Mouse (Mus musculus): Measurements from ENCODE around the gene Gm21028. TPM values are rescaled to one million over a fixed set of nuclear protein-coding genes. Genes with fewer than 3 reads are reported as not detected.
"Not testable (repeated sequence)": the region's sequence is repeated elsewhere in the genome, so short reads cannot be mapped to it uniquely, and the experiment has no call there.

Gm21028 gene
- polyA plus RNA-seq (2015; fragmentation: Nextera tagmentation; extraction: Ambion mirVana), result not detected in 2 replicates

DNA sequence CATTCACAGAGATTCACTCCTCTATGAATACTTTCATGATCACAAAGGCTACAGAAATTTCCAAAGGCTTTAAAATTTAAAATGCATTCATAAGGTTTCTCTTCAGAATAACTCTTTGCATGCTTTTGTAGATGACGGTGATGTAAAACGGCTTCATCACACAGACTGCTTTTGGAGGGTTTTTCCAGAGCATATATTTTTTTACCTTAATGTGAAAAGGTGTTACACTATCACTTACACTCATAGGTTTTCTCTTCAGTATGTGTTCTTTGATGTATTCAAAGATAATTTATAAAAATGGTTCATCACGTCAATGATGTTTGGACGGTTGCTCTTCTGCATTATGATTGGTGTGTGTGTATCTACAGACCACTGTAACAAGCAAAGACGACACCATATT, at the start of gene Gm21028:
Gene Gm21028 (minus strand): TSS at position 101 of the 400 bp plus-strand sequence.
- Histone ChIP-seq H3K4me3 (ENCODE audit: low read length) (no peak within 1 kb of the TSS), H3K9ac (replicated peaks; ENCODE audit: low read length) (no peak within 1 kb of the TSS), H3K4me1 (ENCODE audit: insufficient read depth, low read length) (no peaks in the 10 kb centered on the region), H3K36me3 (ENCODE audit: insufficient read depth, low read length) (peaks cover 4% of the 10 kb centered on the region; the same call in 1 of the 2 replicates), H3K4me2 (replicated peaks; ENCODE audit: low read depth, low read length) (no peak within 1 kb of the TSS), H3K27me3 (ENCODE audit: insufficient read depth, low read length) (no peaks in the 10 kb centered on the region), H3K27ac (ENCODE audit: low read length) (no peak within 1 kb of the TSS), H3K9me3 (ENCODE audit: low read length) (peaks cover 45% of the 10 kb centered on the region)
- ATAC-seq (ENCODE audit: low FRiP score, low TSS enrichment), result no peak
- 94% methylated on average over 5 of the region's 5 CpGs for WGBS

DNA sequence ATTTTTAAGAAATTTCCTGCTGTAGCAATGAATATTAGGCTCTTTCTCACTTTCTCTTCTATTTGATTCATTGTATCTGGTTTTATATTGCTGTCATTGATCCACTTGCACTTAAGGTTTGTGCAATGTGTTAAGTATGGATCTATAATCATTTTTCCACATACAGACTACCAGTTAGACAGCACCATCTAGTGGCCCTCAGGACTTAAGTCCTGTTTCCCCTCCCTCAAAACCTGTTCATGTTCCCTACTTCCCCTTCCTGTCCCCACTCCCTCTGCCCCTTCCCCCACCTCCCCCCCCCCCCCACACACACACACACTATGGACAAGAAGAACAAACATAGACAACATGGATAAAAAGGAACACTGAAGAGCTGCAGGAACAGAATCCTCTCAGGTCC, 17.3 kb upstream of the Gm21028 start:
- not testable (repeated sequence) for H3K27ac ChIP-seq (ENCODE audit: low read length); H3K9ac ChIP-seq (replicated peaks; ENCODE audit: low read length); H3K36me3 ChIP-seq (ENCODE audit: insufficient read depth, low read length); ATAC-seq (ENCODE audit: low FRiP score, low TSS enrichment); H3K27me3 ChIP-seq (ENCODE audit: insufficient read depth, low read length); H3K4me1 ChIP-seq (ENCODE audit: insufficient read depth, low read length); H3K4me2 ChIP-seq (replicated peaks; ENCODE audit: low read depth, low read length); H3K4me3 ChIP-seq (ENCODE audit: low read length)
- peaks cover 30% of the 10 kb centered on the region for H3K9me3 ChIP-seq (ENCODE audit: low read length)

DNA sequence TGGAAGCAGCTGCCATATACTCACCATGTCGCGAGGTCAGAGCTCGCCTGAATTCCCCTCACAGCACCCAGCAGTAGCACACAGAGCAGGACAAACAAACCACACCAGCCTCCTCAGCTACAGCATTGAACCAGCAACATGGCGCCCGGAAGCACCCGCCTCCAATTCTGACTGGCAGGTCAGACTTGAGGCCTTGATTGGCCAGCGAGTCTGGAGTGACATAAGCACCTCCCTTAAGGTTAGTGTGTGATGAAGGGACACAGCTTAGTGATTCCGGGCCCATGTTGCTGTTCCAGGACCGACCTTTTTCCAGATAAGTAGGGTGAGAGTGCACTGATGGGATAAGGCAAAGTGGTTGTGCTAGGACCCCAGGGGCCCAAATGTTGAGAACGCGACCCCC, 14.0 kb upstream of the Gm21028 start, which contains the start of gene Zfp977:
Gene Zfp977 (minus strand): TSS at position 135 of the 400 bp plus-strand sequence.
- H3K9me3 ChIP-seq (ENCODE audit: low read length), result peaks cover 24% of the 10 kb centered on the region
- H3K4me1 ChIP-seq (ENCODE audit: insufficient read depth, low read length); H3K9ac ChIP-seq (replicated peaks; ENCODE audit: low read length); H3K4me2 ChIP-seq (replicated peaks; ENCODE audit: low read depth, low read length); ATAC-seq (ENCODE audit: low FRiP score, low TSS enrichment); H3K27me3 ChIP-seq (ENCODE audit: insufficient read depth, low read length); H3K4me3 ChIP-seq (ENCODE audit: low read length); H3K36me3 ChIP-seq (ENCODE audit: insufficient read depth, low read length); H3K27ac ChIP-seq (ENCODE audit: low read length): not testable (repeated sequence)
- 91% methylated on average over 11 of the region's 11 CpGs for WGBS

DNA sequence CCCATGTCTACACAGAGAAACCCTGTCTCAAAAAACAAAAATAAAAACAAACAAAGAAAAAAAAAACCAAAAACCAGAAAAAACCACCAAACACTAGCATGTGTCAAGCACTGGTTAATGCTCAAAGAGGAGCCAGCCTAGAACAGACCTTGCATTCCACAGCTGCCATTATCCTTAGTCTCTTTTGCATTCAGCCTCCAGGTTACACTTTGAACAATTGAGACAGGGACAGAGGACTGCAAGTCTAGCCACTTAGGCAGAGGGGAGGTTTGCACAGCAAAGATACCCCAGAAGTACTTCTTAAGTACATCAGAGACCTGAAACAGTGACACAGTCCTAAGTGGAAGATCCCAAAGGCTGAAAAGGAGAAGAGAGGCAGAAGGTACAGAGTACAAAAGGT, 12.9 kb upstream of the Gm21028 start:
- not testable (repeated sequence) for ATAC-seq (ENCODE audit: low FRiP score, low TSS enrichment); H3K4me3 ChIP-seq (ENCODE audit: low read length); H3K4me2 ChIP-seq (replicated peaks; ENCODE audit: low read depth, low read length); H3K9ac ChIP-seq (replicated peaks; ENCODE audit: low read length); H3K36me3 ChIP-seq (ENCODE audit: insufficient read depth, low read length); H3K4me1 ChIP-seq (ENCODE audit: insufficient read depth, low read length); H3K27me3 ChIP-seq (ENCODE audit: insufficient read depth, low read length); H3K27ac ChIP-seq (ENCODE audit: low read length)
- peaks cover 33% of the 10 kb centered on the region for H3K9me3 ChIP-seq (ENCODE audit: low read length)

DNA sequence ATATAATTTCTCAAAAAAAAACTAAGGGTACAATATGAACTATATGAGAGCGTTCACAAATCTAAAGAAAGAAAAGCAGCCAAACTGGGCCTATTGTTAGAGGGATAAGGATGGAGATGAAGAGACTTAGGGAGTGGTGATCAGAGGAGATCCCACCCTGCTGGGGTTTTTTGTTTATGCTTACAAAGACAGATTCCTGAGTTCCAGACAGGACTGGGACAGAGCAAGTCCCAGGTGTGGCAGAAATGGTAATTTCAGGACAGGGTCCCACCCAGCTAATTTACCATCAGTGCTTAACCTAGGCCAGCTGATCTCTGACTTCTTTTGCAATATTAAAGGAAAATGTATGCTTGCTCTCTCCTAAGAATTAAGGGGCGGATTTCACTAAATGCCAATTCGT, 26.6 kb downstream of the Gm21028 start:
- ATAC-seq (ENCODE audit: low FRiP score, low TSS enrichment), result no peak
- Histone ChIP-seq H3K27ac (ENCODE audit: low read length) (no peak overlapping the region), H3K36me3 (ENCODE audit: insufficient read depth, low read length) (no peaks in the 10 kb centered on the region), H3K4me1 (ENCODE audit: insufficient read depth, low read length) (no peaks in the 10 kb centered on the region), H3K4me3 (ENCODE audit: low read length) (no peak overlapping the region), H3K9me3 (ENCODE audit: low read length) (peaks cover 8% of the 10 kb centered on the region), H3K4me2 (replicated peaks; ENCODE audit: low read depth, low read length) (no peak overlapping the region), H3K27me3 (ENCODE audit: insufficient read depth, low read length) (no peaks in the 10 kb centered on the region), H3K9ac (replicated peaks; ENCODE audit: low read length) (no peak overlapping the region)
- 81% methylated on average over 3 of the region's 3 CpGs for WGBS

Small RNAs within 50 kb of the gene (microRNA-seq; reads per million reads assigned to microRNA genes)
- not detected for gene Gm24938

Other genes with a start within 250 kb of the Gm21028 start
- not detected in 2 replicates for gene 4933421I07Rik, start 130.5 kb downstream of the Gm21028 start, polyA plus RNA-seq (2015; fragmentation: Nextera tagmentation; extraction: Ambion mirVana)
- gene Zfp141, start 72.8 kb downstream of the Gm21028 start, polyA plus RNA-seq (2015; fragmentation: Nextera tagmentation; extraction: Ambion mirVana), result 9.7 and 11.2 TPM in 2 replicates
- gene Zfp977, start 14.0 kb upstream of the Gm21028 start, polyA plus RNA-seq (2015; fragmentation: Nextera tagmentation; extraction: Ambion mirVana), result 1.3 and 2.0 TPM in 2 replicates
- gene Zfp976, start 64.0 kb upstream of the Gm21028 start, polyA plus RNA-seq (2015; fragmentation: Nextera tagmentation; extraction: Ambion mirVana), result 4.2 and 4.5 TPM in 2 replicates
- 8.7 and 9.4 TPM in 2 replicates for gene Zfp975, start 114.2 kb upstream of the Gm21028 start, polyA plus RNA-seq (2015; fragmentation: Nextera tagmentation; extraction: Ambion mirVana)
- gene Gm17067, start 148.4 kb upstream of the Gm21028 start, polyA plus RNA-seq (2015; fragmentation: Nextera tagmentation; extraction: Ambion mirVana), result not detected in 2 replicates
- not detected in 2 replicates for gene Vmn2r62, start 214.9 kb upstream of the Gm21028 start, polyA plus RNA-seq (2015; fragmentation: Nextera tagmentation; extraction: Ambion mirVana)